Mouse (Mus musculus) mature B cell (primary cell): ENCODE measurements around the gene Etnk2.
"Not testable (repeated sequence)": the region's sequence is repeated elsewhere in the genome, so short reads cannot be mapped to it uniquely, and the experiment has no call there.

Source experiments
- in situ Hi-C: fragments of 300-500 bp; cut with MboI; formaldehyde crosslinking; loops from 2 replicates; pipeline ENCODE4 v1.14.3; 2019

Etnk2 gene

DNA sequence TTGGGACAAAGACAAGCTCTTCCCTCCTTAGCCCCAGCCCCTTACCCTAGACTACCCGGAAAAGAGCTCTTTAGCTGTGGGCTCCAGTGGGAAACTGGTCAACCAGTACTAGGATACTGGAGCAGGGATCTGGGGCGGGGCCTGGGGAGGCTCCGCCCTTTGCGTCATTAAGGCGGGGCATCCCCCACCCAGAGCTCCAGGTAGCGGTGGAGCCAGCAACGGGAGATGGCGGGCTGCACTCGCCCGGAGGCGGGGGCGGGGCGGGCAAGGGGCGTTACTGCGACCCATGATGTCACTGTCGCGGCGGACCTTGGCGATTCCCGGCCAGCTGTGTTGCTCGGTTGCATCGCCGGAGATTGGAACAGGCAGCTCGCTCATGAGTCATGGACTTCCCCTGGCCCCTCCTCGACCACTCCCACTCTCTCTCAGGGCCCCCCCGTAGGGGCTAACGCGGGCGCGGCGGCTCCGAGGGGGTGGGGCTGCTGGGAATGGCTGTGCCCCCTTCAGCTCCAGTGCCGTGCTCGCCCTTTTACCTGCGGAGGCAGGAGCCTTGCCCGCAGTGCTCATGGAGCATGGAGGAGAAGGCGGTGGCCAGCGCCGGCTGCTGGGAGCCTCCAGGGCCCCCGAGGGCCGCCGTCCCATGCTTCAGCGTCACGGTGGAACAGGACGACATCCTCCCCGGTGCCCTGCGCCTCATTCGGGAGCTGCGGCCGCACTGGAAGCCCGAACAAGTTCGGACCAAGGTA, at the start of gene Etnk2:
Gene Etnk2, plus strand, starts transcription at position 297 of the 746 bp plus-strand sequence.
- in situ Hi-C loops, result no loop called here

DNA sequence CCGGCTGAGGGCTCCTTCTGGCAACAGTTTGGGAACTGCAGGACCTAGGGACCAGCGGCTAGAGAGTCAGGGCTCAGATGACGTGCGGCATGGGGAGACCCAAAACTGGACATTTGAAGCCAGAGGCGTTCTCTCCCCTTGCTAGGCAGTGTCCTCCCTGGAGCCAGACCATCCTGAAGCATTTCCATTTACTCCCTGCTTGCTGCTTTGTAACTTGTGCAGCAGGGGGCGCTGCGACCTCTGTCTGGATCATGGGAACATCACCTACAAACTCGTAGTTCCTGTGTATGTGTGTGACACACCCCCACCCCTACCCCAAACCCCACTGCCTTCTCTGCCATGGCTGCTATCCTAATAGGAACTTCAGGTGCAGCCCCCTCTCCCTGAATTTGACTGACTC, 49.0 kb upstream of the Etnk2 start:
- in situ Hi-C loops, result no loop called here

DNA sequence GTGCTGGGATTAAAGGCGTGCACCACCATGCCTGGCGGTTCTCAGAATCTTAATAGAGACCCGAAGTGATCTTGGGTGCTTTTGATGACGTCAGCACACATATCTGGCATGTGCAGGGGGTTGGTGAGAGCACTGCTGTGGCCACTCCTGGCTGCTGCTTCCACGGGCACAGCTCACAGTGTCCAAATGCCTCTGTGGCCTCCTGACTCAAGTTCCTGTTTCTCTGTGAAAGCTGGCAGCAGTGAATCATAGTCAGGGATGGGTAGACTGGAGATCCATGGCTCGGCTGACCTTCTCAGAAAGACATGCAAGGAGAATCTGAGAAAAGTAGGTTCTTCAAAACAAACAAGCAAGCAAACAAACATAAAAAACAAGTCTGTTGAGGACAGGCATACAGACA, 47.6 kb upstream of the Etnk2 start:
- in situ Hi-C loops, result no loop called here

DNA sequence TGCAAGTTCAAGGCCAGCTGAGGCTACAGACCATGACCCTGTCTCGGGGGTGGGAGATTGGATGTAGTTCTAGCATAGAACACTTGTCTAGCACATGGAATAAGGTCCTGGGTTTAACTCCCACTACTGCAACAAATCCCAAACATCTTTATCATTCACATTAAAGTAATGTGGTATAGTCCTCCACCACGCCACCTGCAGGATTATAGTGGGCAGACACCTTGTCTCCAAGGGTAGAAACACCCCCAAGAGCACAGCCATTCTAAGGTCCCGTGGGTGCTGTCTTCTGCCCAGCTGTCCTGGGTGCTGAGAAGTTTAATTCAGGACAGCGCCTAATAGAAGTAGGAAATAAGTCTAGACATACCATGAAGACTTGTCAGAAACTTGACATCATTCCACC, 46.8 kb upstream of the Etnk2 start:
- in situ Hi-C loops, result no loop called here

DNA sequence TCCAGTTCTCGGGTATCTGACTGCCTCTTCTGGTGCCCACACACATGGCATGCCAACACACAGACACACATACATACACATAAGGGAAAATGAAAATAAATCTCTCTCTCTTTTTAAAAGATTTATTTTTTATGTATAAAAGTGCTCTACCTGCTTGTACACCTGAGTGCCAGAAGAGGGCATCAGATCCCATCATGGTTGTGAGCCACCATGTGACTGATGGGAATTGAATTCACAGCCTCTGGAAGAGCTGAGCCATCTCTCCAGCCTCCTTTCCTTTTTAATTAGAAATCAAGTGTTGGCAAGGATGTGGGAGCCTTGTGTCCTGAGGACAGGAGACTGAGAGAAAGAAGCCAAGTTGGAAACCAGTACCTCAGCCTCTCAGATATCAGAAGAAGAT, 46.2 kb upstream of the Etnk2 start:
- in situ Hi-C loops, result no loop called here

DNA sequence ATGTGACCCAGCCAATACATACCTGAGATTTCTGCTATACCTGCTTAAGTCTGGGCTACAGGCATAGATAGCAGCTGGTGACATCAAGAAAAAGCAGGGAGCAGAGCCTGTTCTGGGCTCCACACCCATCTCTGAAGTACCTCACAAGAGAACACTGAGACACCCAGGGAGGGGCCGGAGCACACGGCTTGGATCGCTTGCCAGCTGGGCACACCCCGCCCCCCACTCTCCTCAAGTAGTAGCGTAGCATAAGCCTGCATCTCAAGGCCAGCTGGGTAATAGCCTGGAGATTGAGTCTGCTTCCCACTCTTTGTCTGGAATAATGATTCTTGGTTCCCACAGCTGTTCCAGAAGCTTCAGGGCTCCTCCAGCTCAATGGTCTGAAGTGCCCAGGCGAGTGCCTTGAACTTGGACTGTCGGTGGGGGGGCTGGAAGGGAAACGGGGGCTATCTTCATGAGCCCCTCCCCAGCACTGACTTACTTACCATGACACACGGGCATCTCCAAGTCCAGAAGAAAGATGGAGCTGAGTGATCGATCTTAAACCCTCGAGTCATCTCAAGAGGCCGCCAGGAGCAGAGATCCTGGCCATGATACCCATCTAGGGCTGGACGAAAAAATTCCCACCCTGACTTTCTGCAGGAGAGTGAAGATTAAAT, 42.0 kb upstream of the Etnk2 start, which contains the start of gene Kiss1:
Gene Kiss1, plus strand, starts transcription at position 609 of the 659 bp plus-strand sequence.
- in situ Hi-C loops, result no loop called here

DNA sequence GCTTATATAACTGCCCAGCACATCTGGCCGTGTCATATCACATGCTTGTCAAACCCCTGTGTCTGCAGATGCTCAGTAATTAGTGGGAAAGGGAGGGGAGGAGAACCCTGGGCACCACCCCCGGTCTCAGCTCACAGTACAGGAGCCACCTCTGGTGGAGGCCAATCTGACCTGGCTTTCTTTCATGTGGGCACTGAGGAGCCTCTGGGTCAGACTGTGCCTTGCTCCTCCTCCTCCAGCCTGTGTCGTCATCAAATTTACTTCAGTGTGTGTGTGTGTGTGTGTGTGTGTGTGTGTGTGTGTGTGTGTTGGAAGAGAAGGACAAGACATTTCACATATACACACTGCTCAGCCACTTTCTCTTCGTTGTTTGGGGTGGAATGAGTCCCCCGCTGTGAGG, 40.0 kb upstream of the Etnk2 start:
- in situ Hi-C loops, result no loop called here

DNA sequence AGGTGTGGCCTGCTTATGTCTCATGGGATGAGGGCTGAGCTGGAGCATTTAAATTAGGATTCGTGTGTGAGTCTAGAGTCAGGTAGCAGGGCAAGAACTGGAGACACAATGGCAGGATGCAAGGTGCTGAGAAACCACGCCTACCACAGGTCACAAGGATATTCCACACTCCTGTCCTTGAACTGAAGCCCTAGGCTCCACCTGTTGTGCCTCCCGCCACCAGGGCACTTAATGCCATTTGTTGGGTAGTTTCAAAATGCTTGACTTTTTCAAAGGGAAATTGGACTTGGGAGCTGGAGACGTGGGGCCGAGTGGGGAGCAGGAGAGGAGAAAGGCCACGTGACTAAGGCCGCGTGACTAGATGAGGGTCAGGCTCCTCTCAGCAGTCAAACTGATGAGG, 37.4 kb upstream of the Etnk2 start:
- in situ Hi-C loops, result no loop called here

DNA sequence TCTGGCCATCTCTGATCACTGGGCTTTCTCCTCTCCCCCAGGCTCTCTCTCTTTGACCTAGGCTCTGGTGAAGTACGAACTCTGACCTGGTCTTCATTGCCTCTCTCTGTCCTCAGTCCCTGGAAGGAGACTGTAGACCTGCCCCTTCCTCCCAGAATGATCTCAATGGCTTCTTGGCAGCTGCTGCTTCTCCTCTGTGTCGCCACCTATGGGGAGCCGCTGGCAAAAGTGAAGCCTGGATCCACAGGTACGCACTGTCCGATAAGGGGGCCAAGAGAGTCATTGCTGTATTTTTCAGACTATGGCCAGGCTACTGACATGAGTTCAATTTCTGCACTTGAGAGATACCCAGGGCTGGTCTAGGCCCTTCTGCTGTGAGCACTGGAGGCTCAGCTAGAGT, 36.3 kb upstream of the Etnk2 start:
- in situ Hi-C loops, result no loop called here

DNA sequence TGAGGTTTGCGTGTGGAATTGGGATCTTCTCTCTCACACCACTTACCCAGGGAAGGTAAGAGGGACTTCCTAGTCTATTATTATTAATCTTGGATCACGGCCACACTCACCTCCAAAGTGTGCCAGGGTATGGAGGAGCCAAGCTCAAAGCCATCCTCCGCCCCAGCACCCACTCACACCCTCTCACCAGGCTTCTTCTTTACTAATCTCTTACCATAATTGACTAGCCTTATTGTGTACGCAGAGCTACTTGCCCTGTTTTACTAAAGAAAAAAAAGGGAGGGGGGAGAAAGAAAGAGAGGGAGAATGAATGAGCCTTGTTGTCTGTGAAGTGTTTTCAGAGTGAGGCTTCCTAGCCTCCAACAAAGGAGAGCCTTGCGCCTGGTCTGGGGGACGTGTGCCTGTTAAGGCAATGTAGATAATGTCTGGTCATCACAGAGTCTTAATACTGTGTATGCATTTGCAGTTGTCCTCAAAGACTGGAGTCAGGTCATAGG, 35.0 kb upstream of the Etnk2 start:
- in situ Hi-C loops, result no loop called here

DNA sequence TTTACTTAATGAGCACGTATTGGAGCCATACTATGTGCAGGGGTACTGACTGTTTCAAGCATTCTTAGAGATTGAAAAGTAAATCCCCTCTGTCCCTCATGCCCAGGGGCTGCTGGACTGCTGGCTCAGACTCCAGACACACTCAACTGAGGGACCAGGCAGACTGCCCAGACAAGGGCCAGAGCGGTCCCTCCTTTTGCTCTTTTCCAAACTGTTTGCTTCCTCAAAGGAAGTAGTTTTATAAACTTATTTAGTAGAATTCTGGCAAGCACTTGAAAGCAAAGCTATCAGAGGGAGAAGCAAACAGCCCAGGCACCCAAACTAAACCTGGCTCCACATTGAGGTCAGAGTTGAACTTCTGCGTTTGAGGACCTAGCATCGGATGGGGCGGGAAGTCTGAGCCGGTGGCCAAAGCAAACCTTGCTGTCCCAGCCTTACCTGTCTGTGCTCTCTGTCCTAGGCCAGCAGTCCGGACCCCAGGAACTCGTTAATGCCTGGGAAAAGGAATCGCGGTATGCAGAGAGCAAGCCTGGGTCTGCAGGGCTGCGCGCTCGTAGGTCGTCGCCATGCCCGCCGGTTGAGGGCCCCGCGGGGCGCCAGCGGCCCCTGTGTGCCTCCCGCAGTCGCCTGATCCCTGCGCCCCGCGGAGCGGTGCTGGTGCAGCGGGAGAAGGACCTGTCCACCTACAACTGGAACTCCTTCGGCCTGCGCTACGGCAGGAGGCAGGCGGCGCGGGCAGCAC, 34.3 kb upstream of the Etnk2 start:
- in situ Hi-C loops, result no loop called here

DNA sequence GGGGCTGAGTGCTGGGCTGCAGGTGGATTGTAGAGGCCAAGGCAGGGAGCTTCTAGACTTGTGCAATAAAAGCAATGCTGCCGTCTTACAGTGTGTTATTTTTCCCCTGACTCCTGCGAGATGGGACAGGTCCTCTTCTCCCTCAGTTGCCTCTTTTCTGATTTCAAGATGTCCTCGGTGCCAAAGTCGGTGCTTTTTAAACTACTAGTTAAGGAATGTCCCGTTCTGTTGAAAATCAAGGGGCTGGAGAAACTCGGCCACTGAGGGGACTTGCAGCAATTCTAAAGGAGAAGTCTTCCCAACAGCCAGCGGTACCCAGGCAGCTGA, 33.8 kb upstream of the Etnk2 start:
- in situ Hi-C loops, result no loop called here

DNA sequence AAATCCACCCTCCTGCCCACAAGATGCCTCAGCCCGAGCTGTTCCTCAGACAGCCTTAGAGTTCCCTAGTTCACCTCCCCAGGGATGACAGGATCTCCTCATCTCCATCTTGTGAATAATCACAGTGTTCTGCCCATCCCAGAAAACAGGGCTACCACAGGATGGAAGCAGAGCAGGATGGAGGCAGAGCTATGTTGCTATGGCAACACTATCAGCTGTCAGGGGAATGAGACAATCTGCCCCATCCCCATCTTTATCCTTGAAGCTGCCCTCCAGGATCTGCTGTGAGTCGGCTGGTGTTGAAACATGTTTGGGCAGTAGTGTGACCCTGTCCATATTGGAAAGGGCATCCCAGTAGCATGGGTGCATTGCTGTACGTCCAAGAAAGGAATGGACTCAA, 32.2 kb upstream of the Etnk2 start:
- in situ Hi-C loops, result no loop called here

DNA sequence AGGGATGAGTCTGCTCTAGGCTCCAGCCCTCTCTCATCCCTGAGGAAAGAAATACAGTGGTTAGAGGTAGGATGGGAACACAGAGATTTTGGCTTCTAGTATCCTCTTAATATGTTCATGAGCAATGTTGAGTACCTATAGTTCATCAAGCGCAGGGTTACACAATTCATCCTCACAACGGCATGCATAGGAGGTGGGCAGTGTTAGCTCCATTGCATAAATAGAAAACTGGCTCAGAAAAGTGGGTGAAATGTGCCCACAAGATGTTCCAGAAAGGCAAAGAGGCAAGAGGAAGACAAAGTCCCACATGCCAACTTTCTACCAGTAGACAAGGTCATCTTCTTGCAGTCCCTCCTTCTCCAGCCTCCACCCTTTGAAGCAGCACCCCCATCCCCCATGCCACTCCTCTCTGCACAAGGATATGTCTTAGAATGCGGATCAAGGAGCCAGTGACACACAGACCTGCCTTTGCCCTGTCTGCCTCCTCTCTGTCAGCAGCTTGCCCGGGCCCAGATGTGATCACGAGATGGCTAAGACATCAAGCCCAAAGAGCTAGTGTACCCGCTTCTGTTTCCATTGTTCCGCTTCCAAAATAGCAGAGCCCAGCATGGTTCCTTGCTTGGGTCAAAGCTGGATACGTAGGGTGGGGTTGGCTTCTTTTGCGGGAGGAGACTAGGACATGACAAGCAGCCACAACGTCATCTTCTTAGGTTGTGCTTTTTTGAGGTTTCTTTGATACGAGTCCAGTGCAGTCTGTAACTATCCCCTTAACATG, 30.5 kb upstream of the Etnk2 start:
- in situ Hi-C loops, result no loop called here

DNA sequence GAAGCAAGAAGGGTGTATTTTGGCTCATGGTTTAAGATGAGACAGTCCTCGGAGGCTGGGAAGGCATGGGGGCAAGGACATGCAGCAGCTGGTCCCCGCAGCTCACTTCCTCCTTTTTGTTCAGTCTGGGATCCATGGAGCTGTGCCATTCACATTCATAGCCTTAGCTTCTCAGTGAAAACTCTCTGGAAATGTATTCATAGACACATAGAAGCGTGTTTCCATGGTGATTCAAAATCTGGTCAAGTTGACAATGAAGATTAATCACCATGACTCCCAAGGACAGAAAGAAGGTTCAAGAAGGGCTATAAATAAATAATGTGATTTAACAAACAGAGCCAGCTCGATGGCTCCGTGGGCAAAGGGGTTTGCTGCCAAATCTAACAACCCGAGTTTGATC, 29.4 kb upstream of the Etnk2 start:
- in situ Hi-C loops, result no loop called here

DNA sequence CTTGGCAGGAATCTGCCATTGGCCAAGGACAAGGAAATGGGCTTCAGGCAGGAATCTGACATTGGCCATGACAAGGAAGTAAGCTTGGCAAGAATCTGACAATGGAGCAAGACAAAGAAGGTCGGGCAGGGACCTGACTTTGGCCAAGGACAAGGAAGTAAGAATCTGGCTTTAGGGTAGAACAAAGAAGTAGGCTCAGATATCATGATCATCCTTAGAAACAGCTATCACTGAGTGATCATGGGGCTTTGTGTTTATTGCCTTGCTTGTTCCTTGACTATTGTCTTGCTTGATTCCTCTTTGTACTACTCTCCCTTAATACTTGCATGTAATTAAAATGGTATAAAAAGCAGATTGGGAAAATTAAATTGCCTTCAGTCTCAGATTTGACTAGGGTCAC, 23.0 kb upstream of the Etnk2 start:
- in situ Hi-C loops, result not testable (repeated sequence)

DNA sequence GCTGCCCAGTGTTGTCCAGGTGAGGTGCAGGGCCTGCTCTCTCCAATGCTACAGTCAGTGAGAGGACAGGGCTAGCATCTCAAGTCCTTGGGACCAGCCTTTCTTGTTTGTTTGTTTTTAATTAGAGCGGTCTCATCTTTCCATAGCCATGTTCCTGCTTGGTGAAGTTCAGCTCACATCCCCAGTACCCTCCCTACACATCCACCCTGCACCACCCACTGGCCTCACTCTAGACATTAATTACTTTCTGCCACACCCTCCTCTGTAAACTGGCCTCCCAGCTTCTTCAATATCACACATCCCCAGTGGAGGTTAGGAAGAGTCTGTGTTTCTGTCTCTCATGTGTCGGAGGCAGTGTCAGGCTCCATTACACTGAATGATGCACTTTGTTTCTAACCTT, 19.0 kb upstream of the Etnk2 start:
- in situ Hi-C loops, result no loop called here

DNA sequence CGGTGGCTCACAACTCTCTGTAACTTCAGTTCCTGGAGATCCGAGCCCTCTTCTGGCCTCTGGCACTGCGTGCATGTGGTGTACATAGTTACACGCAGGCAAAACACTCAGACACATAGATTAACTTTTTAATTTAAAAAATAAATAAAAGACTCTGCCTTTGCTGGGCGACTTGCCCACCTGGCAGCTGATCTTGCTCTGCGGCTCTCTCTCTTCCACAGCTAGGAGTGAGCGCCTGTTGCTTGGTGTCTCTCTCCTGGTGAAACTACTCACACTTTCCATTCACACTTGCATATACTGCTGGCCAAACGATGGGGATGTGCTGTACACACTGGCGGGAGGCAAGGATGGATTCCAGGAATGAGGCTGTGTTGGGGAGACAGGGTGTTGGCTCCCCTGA, 16.8 kb upstream of the Etnk2 start:
- in situ Hi-C loops, result no loop called here

DNA sequence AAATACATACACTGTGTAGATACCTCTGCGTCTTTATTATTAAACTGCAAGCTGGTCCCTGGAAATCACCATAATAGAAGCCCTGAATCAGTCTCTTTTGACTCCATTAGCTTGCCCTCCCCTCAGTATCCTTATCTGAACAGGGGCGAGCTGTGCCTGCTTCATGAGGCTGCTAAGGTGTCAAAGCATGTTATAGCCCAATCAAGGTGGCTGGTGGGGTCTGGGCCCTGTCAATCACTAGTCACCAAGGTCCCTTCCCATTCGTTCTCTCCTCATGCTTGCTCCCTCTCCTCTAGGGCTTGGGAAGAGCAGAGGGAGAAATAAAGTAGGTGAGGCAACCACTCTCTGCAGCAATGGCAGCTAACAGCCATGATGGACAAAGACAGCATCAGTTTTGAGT, 16.1 kb upstream of the Etnk2 start:
- in situ Hi-C loops, result no loop called here

DNA sequence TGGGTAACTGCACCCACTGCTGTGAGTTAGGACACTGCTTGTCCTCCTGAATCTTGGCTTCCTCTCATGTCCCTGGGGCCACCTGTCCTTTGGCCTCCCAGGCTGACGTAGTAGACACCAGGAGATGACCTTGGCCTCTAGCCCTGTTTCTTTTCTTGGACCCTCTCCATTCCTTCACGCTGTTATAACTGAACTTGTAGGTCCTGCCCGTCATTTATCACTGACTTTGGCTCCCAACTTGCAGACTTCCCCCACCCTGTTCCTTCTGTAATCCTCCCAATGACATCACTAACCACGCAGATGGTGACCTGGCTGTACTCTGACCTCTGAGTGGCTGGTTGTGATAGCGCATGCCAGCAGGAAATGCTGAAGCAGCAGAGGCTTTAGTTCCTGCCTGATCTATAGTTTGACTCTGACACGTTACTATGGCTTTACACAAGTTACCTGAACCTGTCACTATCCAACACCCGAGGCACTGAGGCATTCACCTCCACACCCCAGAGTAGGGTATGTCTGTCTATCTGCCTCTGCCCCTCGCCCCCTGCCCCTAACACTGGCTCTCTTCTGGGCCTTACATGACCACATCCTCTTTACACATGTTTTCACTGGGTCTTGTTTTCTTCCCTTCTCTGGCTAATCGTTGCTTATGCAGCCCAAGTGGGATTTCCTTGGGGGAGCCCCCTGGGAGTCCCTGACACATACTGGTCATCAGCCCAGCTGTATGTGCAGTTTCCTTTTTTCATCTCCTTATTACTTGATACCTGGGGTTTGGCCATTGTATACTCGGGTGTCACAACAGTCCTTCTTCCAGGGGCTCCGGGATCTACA, 15.5 kb upstream of the Etnk2 start:
- in situ Hi-C loops, result no loop called here

DNA sequence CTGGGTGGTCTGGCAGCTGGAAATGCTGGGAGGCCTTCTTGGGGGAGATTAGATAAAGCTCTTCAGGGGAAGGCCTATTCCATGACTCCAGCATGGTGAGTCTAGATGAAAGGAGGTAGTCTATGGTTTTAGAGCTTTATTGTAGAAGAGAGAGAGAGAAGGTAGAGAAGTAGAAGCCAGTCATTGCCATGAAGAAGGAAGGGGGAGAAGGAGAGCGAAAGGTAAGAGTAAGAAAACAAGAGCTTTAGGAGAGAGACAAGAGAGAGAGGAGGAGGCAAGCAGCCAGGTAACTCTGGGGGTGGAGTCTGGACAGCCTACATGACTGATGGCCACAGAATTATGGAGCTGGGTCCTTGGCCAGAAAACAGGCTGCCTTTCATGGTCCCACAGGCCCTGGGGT, 13.2 kb upstream of the Etnk2 start, which contains the start of gene Ren1:
Gene Ren1, plus strand, starts transcription at position 301 of the 400 bp plus-strand sequence.
- in situ Hi-C loops, result no loop called here
